Mouse (Mus musculus) activated CD4-positive, CD25-positive, alpha-beta regulatory T cell, adult 9 weeks (primary cell): ENCODE measurements around the gene D930048N14Rik. TPM values are rescaled to one million over a fixed set of nuclear protein-coding genes. Genes with fewer than 3 reads are reported as not detected.

Source experiments
- polyA plus RNA-seq: library from polyadenylated mRNA; unstranded; fragments of 100-300 nt; shearing (Covaris generic); gene quantifications from one replicate; pipeline ENCODE4 v1.2.1, GENCODE M21; 2017

D930048N14Rik gene
- polyA plus RNA-seq, result 1.0 TPM

DNA sequence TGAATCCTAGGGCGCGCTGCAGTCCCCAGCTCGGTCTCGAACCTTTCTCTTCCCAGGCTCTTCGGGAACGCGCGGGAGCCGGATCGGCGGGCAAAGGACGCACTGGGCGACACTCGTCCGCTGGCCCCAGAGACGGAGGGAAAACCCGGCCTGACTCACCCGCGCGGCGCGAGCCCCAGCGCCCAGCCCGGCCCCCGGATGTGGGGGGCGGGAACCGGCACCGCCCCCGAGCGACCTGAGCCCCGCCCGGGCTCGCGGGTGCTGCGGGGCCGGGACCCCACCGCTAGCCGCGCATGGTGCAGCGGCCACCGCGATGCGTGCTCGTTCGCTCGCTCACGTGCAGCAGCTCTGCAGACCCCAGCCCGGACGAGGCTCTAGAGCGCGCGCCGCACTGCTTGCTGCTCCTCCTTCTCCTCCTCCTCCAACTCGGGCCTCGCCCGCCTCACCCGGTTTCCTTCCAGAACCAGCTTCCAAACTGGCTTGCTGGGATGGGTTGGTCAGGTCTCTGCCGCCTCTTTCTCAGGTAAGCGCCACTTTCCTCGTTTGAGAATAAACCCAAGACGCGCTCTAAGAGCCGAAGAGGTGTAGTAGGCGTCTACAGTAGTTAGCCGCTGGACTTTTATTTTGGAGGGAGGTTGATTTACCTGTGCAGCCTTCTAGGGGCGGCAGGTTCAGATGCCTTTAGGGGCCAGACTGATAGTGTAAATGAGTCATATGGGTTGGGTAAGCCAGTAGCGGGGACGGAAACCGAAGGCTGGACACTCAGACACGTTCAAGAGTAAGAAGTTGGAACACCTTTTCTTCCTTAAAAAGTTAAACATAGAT, at the start of gene D930048N14Rik, which contains the start of gene N4bp3:
TSS of gene D930048N14Rik (plus strand) at position 264 of the 825 bp plus-strand sequence.
TSS of gene N4bp3 (minus strand) at position 152 of the 825 bp plus-strand sequence.

DNA sequence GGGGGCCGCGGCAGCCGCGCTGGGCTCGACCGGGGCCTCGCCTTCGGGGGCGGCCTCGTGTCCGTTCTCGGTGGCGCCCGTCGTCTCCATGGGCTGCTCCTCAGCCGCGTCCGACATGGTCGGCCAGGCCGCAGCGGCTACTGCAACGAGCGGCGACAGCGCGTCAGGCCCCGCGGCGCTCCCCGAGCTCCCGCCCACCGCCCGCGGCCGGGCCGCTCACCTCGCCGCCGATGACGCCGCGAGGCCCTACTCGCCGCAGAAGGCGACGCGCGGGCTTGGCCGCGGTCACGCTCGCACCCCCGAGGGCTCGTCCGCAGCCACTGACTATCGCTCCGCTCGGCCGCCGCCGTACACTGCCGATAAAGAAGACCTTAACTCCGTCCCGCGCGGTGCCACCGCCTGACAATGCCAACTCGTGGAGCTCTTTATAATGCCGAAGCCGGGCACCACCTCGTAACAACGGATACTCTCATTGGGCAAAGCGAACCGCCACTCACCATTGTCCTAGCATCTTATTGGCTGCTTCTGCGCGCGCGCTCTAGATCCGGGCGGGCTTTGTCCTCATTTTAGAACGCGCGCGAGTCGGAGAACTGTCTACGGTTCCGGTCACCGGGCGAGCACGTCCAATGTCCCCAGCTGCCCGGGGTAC, 44.2 kb upstream of the D930048N14Rik start, which contains the start of gene Hnrnpab:
TSS of gene Hnrnpab (minus strand) at position 401 of the 649 bp plus-strand sequence.

DNA sequence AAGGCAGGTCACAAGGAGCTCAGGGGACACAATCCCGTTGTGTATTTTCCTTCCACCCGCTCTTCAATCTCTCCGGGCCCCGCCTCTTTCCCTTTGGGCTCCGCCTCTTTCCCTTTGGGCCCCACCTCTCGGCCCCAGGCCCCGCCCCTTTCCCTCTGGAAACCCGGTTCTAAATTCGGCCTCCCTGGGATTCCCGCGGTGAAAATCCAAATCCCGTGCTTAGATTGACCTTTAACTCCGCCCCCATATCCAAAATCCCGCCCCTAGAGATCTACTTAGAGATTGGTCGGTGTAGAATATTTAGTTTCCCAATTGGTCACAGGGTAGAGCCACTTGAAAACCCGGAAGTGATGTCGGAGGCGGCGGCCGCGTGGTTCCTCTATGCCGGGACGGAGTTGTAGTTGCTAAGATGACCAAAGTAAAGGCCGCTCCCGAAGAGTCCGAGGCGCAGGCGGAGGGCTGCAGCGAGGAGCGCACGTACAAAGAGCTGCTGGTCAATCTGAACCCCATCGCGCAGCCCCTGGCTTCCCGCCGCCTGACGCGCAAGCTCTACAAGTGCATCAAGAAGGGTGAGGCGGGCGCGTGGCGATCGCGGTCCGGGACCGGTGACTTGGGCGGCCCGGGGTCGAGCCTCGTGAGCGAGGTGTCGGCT, 31.2 kb upstream of the D930048N14Rik start, which contains the start of gene Nhp2:
TSS of gene Nhp2 (plus strand) at position 327 of the 652 bp plus-strand sequence.

DNA sequence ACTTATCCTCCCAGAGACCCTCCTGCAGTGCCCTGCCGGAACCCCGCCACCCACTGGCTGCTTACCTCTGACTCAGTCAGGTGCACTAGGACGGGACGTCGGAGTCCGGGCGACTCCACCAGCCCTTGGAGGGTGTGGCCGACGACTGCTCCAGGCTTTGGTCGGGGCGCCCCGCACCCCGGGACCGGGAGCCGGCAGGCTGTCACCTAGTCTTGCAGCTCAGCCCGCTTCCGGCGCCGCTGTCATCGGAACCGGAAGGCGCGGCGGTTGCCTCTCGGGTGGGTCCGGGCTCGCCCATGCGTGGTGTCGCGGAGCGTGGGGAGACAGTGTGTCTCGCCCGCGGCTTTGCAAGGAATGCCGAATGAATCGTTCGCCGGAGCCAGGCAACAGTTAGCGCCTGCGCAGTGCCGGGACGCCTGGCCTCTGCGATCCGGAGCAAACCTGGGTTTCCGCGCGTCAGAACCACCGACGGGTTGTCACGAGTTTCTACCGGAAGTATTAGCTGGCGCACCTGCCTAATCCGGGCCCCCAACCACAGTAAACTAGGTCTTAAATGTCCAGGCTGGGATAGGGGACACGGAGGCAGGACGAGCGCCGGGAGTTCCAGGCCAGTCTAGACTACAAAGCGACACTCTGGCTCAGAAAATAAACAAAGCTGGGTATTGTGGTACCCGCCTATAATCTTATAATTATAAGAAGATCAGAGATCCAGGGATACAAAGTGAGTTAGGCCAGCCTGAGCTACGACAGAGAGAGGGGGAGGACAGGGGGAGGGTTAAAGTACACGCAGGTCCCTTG, 15.0 kb upstream of the D930048N14Rik start, which contains the start of gene Rmnd5b:
TSS of gene Rmnd5b (minus strand) at position 372 of the 798 bp plus-strand sequence.

DNA sequence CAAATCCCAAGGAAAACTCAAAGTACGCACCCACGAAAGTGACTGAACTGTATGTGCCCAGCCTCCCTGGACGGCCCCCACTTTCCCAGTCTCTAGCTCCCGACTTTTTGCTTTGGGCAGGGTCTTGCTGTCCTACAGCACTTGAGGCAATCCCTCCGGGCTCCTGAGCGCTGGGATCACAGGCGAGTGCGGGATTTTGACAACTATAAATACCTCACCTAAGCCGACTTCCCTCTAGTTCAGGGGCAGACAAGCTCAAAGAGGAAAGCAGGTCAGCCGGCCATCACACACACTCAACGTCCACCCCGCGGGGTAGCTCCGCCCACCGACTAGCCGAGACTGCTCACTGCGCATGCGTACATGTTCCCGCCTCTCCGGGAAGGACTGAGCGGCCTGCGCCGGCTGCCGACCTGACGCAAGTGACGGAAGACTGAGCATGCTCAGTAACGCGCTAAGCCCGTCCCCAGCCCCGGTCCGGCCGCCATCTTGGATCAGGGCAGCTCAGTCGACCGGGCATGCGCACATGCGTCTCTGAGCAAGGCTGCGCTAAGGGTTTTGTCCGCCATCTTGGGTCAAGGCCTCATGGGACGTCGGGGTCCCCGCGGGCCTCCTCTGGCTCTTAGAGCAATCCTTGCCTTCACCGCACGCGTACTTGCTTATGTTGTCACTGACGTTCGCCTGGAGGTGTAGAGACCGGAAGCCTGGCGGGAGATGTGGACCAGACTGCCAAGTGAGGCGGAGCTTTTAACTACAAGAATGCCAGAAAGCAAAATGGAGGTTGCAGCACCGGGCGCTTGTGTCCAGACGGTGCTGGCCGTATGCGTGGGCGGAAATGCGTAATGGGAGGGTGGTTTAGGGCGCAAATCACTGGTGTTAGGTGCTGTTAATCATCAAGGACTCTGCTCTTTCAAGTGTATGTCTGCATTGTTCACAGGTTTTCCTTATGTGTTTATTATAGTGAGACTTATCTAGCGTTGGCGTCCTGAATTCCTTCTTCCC, 37.9 kb downstream of the D930048N14Rik start, which contains the start of gene 0610009B22Rik:
TSS of gene 0610009B22Rik (minus strand) at position 545 of the 999 bp plus-strand sequence.

Other genes with a start within 250 kb of the D930048N14Rik start
- 23.5 TPM for gene Phykpl, start 66.2 kb upstream of the D930048N14Rik start, polyA plus RNA-seq
- gene Hnrnpab, start 44.1 kb upstream of the D930048N14Rik start, polyA plus RNA-seq, result 26.2 TPM
- gene Nhp2, start 31.2 kb upstream of the D930048N14Rik start, polyA plus RNA-seq, result 118 TPM
- 86.9 TPM for gene Rmnd5b, start 15.1 kb upstream of the D930048N14Rik start, polyA plus RNA-seq
- gene N4bp3, start 112 bp upstream of the D930048N14Rik start, polyA plus RNA-seq, result 9.0 TPM
- gene 0610009B22Rik, start 37.9 kb downstream of the D930048N14Rik start, polyA plus RNA-seq, result 18.7 TPM
- gene Sec24a, start 112.7 kb downstream of the D930048N14Rik start, polyA plus RNA-seq, result 32.4 TPM
- 134 TPM for gene Sar1b, start 112.7 kb downstream of the D930048N14Rik start, polyA plus RNA-seq
- 7.3 TPM for gene Jade2, start 206.7 kb downstream of the D930048N14Rik start, polyA plus RNA-seq